ENCODE assay signal across 8 mouse cellular contexts in genomic region chr10:82666436-82667234, GRCm38 (mm10). TPM values are rescaled to one million over a fixed set of nuclear protein-coding genes. Genes with fewer than 3 reads are reported as not detected.
DNase-seq lines count a peak whose midpoint lies in the region; ATAC-seq lines count a peak whose summit lies in the region.

No protein-coding gene starts in this region.

- no peaks in the 10 kb centered on the region for H3K36me3 ChIP-seq in hindbrain, embryonic 13.5 days

- H3K4me2 ChIP-seq in hindbrain, embryonic 13.5 days: peak overlapping the region; percentile 31; the same call in 1 of the 2 replicates

- DNase-seq in R1 (ENCODE audit: low read depth, low spot score): peak; percentile 95
- peak; percentile 91 to 95 for DNase-seq in cerebellum, postnatal 25 days
- peak; percentile 82 to 90 for DNase-seq in frontal cortex, postnatal 25 days (ENCODE audit: low spot score in 2 of 2)
- DNase-seq in layer of hippocampus, postnatal 14 days (ENCODE audit: low spot score in 2 of 2): peak; percentile 80 to 90
- peak; percentile 93 for DNase-seq in lung, postnatal 10 days
- DNase-seq in ovary, postnatal 36 days (ENCODE audit: low spot score): peak; percentile 78
- DNase-seq in thymus, postnatal 14 days: peak; percentile 90

- WGBS in hindbrain, embryonic 13.5 days: 26% methylated on average over 22 of the region's 22 CpGs

- ATAC-seq in hindbrain, embryonic 13.5 days (ENCODE audit: low FRiP score): peak; percentile 85

- H3K9ac ChIP-seq in hindbrain, embryonic 13.5 days: no peak overlapping the region; the same call in 1 of the 2 replicates

- H3K4me3 ChIP-seq in hindbrain, embryonic 13.5 days: no peak overlapping the region

- H3K9me3 ChIP-seq in hindbrain, embryonic 13.5 days: no peaks in the 10 kb centered on the region

- peaks cover 4% of the 10 kb centered on the region; the same call in 1 of the 2 replicates for H3K4me1 ChIP-seq in hindbrain, embryonic 13.5 days (replicated peaks)

- no peaks in the 10 kb centered on the region for H3K27me3 ChIP-seq in hindbrain, embryonic 13.5 days

- no peak overlapping the region for H3K27ac ChIP-seq in hindbrain, embryonic 13.5 days

RNA-seq across cellular contexts. Expression of gene Glt8d2, which starts 23.8 kb away (rescaled TPM):
- polyA plus RNA-seq in hindbrain, embryonic 13.5 days (2015; fragmentation: Nextera tagmentation; extraction: Ambion mirVana): 1.5 and 1.7 TPM in 2 replicates
- total RNA-seq in layer of hippocampus, postnatal 14 days (2021): 1 to 10 TPM; 6.8 to 7.2 TPM

RNA-seq across cellular contexts. Expression of gene Hcfc2, which starts 29.3 kb away (rescaled TPM):
- 41.2 and 46.1 TPM in 2 replicates for polyA plus RNA-seq in hindbrain, embryonic 13.5 days (2015; fragmentation: Nextera tagmentation; extraction: Ambion mirVana)
- total RNA-seq in layer of hippocampus, postnatal 14 days (2021): 10 to 100 TPM; 35.5 to 36.2 TPM

RNA-seq across cellular contexts. Expression of gene Tdg, which starts 37.0 kb away (rescaled TPM):
- 196 and 203 TPM in 2 replicates for polyA plus RNA-seq in hindbrain, embryonic 13.5 days (2015; fragmentation: Nextera tagmentation; extraction: Ambion mirVana)
- 10 to 100 TPM; 62.3 to 66.8 TPM for total RNA-seq in layer of hippocampus, postnatal 14 days (2021)

RNA-seq across cellular contexts. Expression of gene 1190007I07Rik, which starts 43.6 kb away (rescaled TPM):
- polyA plus RNA-seq in hindbrain, embryonic 13.5 days (2015; fragmentation: Nextera tagmentation; extraction: Ambion mirVana): 36.9 and 38.2 TPM in 2 replicates
- total RNA-seq in layer of hippocampus, postnatal 14 days (2021): 10 to 100 TPM; 17.0 to 20.8 TPM
